Mouse (Mus musculus) layer of hippocampus, adult 8-10 months (tissue): ENCODE measurements around the gene Lrit3. TPM values are rescaled to one million over a fixed set of nuclear protein-coding genes. Genes with fewer than 3 reads are reported as not detected.
"Not testable (repeated sequence)": the region's sequence is repeated elsewhere in the genome, so short reads cannot be mapped to it uniquely, and the experiment has no call there.

Source experiments
- DNase-seq, 2 experiments: peaks; one replicate each; pipeline ENCODE4 v3.0.0; 2022; ENCODE audit warnings: low spot score in 2 of 2
- total RNA-seq, 4 experiments: library from RNA; stranded (reverse); gene quantifications; 2 replicates each; pipeline ENCODE4 v1.2.4; 2022

The Lrit3 gene
- total RNA-seq, 4 experiments from 2014 or later: 0.18 TPM; not detected in 3

- DNase-seq: no peak
Observed at GRCm38 (mm10) chr3:129771210-129771609, 32.6 kb downstream of the Lrit3 start.

GRCm38 (mm10) chr3:129766971-129767794 lies 36.6 kb downstream of the Lrit3 start:
- no peak for DNase-seq

GRCm38 (mm10) chr3:129766106-129766505 lies 37.7 kb downstream of the Lrit3 start:
- DNase-seq: no peak

- not testable (repeated sequence) for DNase-seq
Observed at GRCm38 (mm10) chr3:129757599-129757998, 46.2 kb downstream of the Lrit3 start.

GRCm38 (mm10) chr3:129754650-129755604 lies 48.9 kb downstream of the Lrit3 start, which contains the start of gene Egf:
TSS of gene Egf (minus strand) at chr3:129755316.
- no peak for DNase-seq

GRCm38 (mm10) chr3:129744803-129745202 lies 59.0 kb downstream of the Lrit3 start:
- peak in 1 of 2 experiments; percentile 13 for DNase-seq

- DNase-seq: no peak
Observed at GRCm38 (mm10) chr3:129742781-129743180, 61.0 kb downstream of the Lrit3 start.

GRCm38 (mm10) chr3:129738291-129739183 lies 65.3 kb downstream of the Lrit3 start:
- no peak for DNase-seq

Other genes with a start within 250 kb of the Lrit3 start
- 1 to 10 TPM; 1.2 to 4.9 (median 1.6) TPM for gene Egf, start 48.7 kb downstream of the Lrit3 start, total RNA-seq
- gene Rrh, start 18.6 kb upstream of the Lrit3 start, total RNA-seq: 1 to 10 TPM in 1 of 4 experiments, under 1 TPM in 3; 0.82 to 1.4 (median 0.98) TPM
- gene Gar1, start 27.4 kb upstream of the Lrit3 start, total RNA-seq: 10 to 100 TPM; 41.6 to 52.6 (median 46.3) TPM
- under 1 TPM in 2 of 4 experiments, not detected in 2; 0.20 to 0.43 TPM for gene Cfi, start 31.9 kb upstream of the Lrit3 start, total RNA-seq
- 10 to 100 TPM; 19.3 to 23.8 (median 21.5) TPM for gene Pla2g12a, start 74.6 kb upstream of the Lrit3 start, total RNA-seq
- 10 to 100 TPM in 1 of 4 experiments, 1 to 10 TPM in 3; 5.5 to 10.3 (median 7.5) TPM for gene Casp6, start 97.4 kb upstream of the Lrit3 start, total RNA-seq
- 1 to 10 TPM; 1.8 to 5.1 (median 2.6) TPM for gene Mcub, start 166.2 kb upstream of the Lrit3 start, total RNA-seq